ENCODE assay signal across 22 mouse cellular contexts in genomic region chr14:62018804-62019203, GRCm38 (mm10).
DNase-seq lines count a peak whose midpoint lies in the region; ATAC-seq and TF ChIP-seq lines count a peak whose summit lies in the region.
"Had no signal": no experiment of that assay in that cellular context is flagged by ENCODE, and none has a peak within 500 bp of the region (broad histone marks: within the 10 kb centered on the region; RNA-seq: fewer than 3 reads in every experiment).

No protein-coding gene starts in this region.

- peak; percentile 75 for ATAC-seq in megakaryocyte, adult 5-6 weeks (ENCODE audit: poor library complexity, severe bottlenecking)
- peak; percentile 67 for ATAC-seq in monocyte, adult 5-6 weeks (replicated peaks; ENCODE audit: insufficient number of reproducible peaks, low FRiP score, low TSS enrichment, poor library complexity, severe bottlenecking)
- no peak for ATAC-seq in forebrain, embryonic 14.5 days
- ATAC-seq in erythroblast, adult 5-6 weeks (replicated peaks; ENCODE audit: low FRiP score, poor library complexity, severe bottlenecking), result no peak
- ATAC-seq: forebrain, embryonic 13.5 days; forebrain, embryonic 16.5 days had no signal

- H3K27me3 ChIP-seq in forebrain, embryonic 14.5 days (replicated peaks; ENCODE audit: control insufficient read depth, insufficient read depth, low read length), result no peaks in the 10 kb centered on the region
- H3K27me3 ChIP-seq: embryonic facial prominence, embryonic 12.5 days; forebrain, embryonic 13.5 days had no signal

- H3K9ac ChIP-seq in forebrain, embryonic 14.5 days (ENCODE audit: low read length), result no peak overlapping the region
- H3K9ac ChIP-seq: embryonic facial prominence, embryonic 12.5 days; forebrain, embryonic 13.5 days had no signal

- no peak overlapping the region for H3K4me3 ChIP-seq in lung, adult 2 months (replicated peaks; ENCODE audit: extremely low read depth, low read depth, low read length)
- H3K4me3 ChIP-seq in forebrain, embryonic 14.5 days (ENCODE audit: low read depth, low read length), result no peak overlapping the region
- H3K4me3 ChIP-seq: embryonic facial prominence, embryonic 10.5 days; embryonic facial prominence, embryonic 12.5 days; erythroblast, embryonic 14.5 days; forebrain, embryonic 10.5 days; forebrain, embryonic 13.5 days had no signal

- no peaks in the 10 kb centered on the region for H3K36me3 ChIP-seq in forebrain, embryonic 14.5 days (ENCODE audit: control insufficient read depth, insufficient read depth, low read length)
- H3K36me3 ChIP-seq: embryonic facial prominence, embryonic 10.5 days; embryonic facial prominence, embryonic 12.5 days; forebrain, embryonic 10.5 days had no signal

- peak; percentile 8 to 18 for DNase-seq in lung, adult 18-20 months
- DNase-seq in lung, postnatal 4 days, result no peak
- peak; percentile 37 for DNase-seq in lung, postnatal 36 days
- DNase-seq in lung, adult 2 months, result no peak
- no peak for DNase-seq in forebrain, embryonic 14.5 days (ENCODE audit: low spot score)
- DNase-seq: adrenal gland, adult 2 months; adrenal gland, postnatal 10 days; adrenal gland, postnatal 25 days; cerebellum, adult 11 months; cerebellum, adult 18-20 months; cerebellum, adult 8-10 months; cerebellum, adult 9-11 months; cerebellum, postnatal 14 days had no signal

- no peak for TF ChIP-seq POLR2A in lung, adult 2 months (IDR thresholded peaks at IDR 0.05; ENCODE audit: borderline replicate concordance, extremely low read depth, low read depth, low read length)

- no peaks in the 10 kb centered on the region for H3K9me3 ChIP-seq in forebrain, embryonic 14.5 days (replicated peaks; ENCODE audit: control insufficient read depth, low read length)
- H3K9me3 ChIP-seq: embryonic facial prominence, embryonic 10.5 days; embryonic facial prominence, embryonic 12.5 days; forebrain, embryonic 10.5 days; forebrain, embryonic 13.5 days had no signal

- WGBS in lung, adult 2 months, result 87% methylated on average over 4 of the region's 4 CpGs
- 96% methylated on average over 4 of the region's 4 CpGs for WGBS in forebrain, embryonic 14.5 days

- no peak overlapping the region for H3K4me2 ChIP-seq in forebrain, embryonic 14.5 days (ENCODE audit: low read length)
- H3K4me2 ChIP-seq: embryonic facial prominence, embryonic 12.5 days; forebrain, embryonic 13.5 days had no signal

- H3K4me1 ChIP-seq in lung, adult 2 months (ENCODE audit: control insufficient read depth, insufficient read depth, low read length), result no peaks in the 10 kb centered on the region
- H3K4me1 ChIP-seq in forebrain, embryonic 14.5 days (ENCODE audit: control insufficient read depth, insufficient read depth, low read length), result no peaks in the 10 kb centered on the region
- H3K4me1 ChIP-seq: embryonic facial prominence, embryonic 10.5 days; embryonic facial prominence, embryonic 12.5 days; forebrain, embryonic 13.5 days had no signal

- no peak for TF ChIP-seq CTCF in lung, adult 2 months (IDR thresholded peaks at IDR 0.05; ENCODE audit: insufficient read depth, low read length)

- no peak overlapping the region for H3K27ac ChIP-seq in forebrain, embryonic 14.5 days (ENCODE audit: low read depth, low read length)
- H3K27ac ChIP-seq: embryonic facial prominence, embryonic 10.5 days; embryonic facial prominence, embryonic 12.5 days; forebrain, embryonic 10.5 days; forebrain, embryonic 13.5 days had no signal

Comparison
In these comparisons a context has a peak if more than half of its experiments do, and no peak if none do; other contexts are left out.
1. DNase-seq: peak in lung, adult 18-20 months (2 of 2) and lung, postnatal 36 days (single experiment); none in lung, postnatal 4 days (0 of 2), lung, adult 2 months (single experiment) and forebrain, embryonic 14.5 days (single experiment).
2. ATAC-seq: peak in megakaryocyte, adult 5-6 weeks (single experiment) and monocyte, adult 5-6 weeks (single experiment); none in forebrain, embryonic 14.5 days (single experiment) and erythroblast, adult 5-6 weeks (single experiment).